Mouse (Mus musculus) CD4-positive, CD25-positive, alpha-beta regulatory T cell, adult 4 months (primary cell): Measurements from ENCODE around the gene Olfr91. TPM values are rescaled to one million over a fixed set of nuclear protein-coding genes. Genes with fewer than 3 reads are reported as not detected.
"Not testable (repeated sequence)": the region's sequence is repeated elsewhere in the genome, so short reads cannot be mapped to it uniquely, and the experiment has no call there.

Experiments
- ATAC-seq: one replicate; pipeline ENCODE4 v1.8.0; 2017
- polyA plus RNA-seq, 2 experiments: library from polyadenylated mRNA; unstranded; fragments of 100-300 nt; shearing (Covaris generic); gene quantifications; one replicate each; pipeline ENCODE4 v1.2.1; 2017

Olfr91 gene
- polyA plus RNA-seq: not detected

GRCm38 (mm10) chr17:37098178-37098577 lies at the start of gene Olfr91:
Gene Olfr91 (minus strand): TSS chr17:37098278.
- ATAC-seq: no peak

- not testable (repeated sequence) for ATAC-seq
These were observed 33.3 kb upstream of the Olfr91 start for GRCm38 (mm10) chr17:37131366-37131765.

- ATAC-seq: no peak
These were observed 21.9 kb upstream of the Olfr91 start, which contains the start of gene Olfr92 for GRCm38 (mm10) chr17:37119988-37120387. Gene Olfr92 (minus strand): TSS chr17:37120088.

- ATAC-seq: no peak
These were observed 4.8 kb downstream of the Olfr91 start for GRCm38 (mm10) chr17:37093289-37093688.

GRCm38 (mm10) chr17:37092198-37092597 lies 5.9 kb downstream of the Olfr91 start:
- ATAC-seq: no peak

- ATAC-seq: no peak
These were observed 9.7 kb downstream of the Olfr91 start, which contains the start of gene Olfr90 for GRCm38 (mm10) chr17:37088399-37088798. Gene Olfr90 (minus strand): TSS chr17:37088499.

- ATAC-seq: no peak
These were observed 12.5 kb downstream of the Olfr91 start for GRCm38 (mm10) chr17:37085545-37085944.

GRCm38 (mm10) chr17:37084632-37085031 lies 13.4 kb downstream of the Olfr91 start:
- ATAC-seq: no peak

- ATAC-seq: peak; percentile 86
These were observed 14.8 kb downstream of the Olfr91 start for GRCm38 (mm10) chr17:37083327-37083726.

- no peak for ATAC-seq
These were observed 16.4 kb downstream of the Olfr91 start for GRCm38 (mm10) chr17:37081659-37082058.

- ATAC-seq: no peak
These were observed 18.0 kb downstream of the Olfr91 start for GRCm38 (mm10) chr17:37080119-37080518.

- ATAC-seq: no peak
These were observed 19.1 kb downstream of the Olfr91 start for GRCm38 (mm10) chr17:37078990-37079389.

GRCm38 (mm10) chr17:37078193-37078592 lies 19.9 kb downstream of the Olfr91 start:
- ATAC-seq: no peak

- ATAC-seq: no peak
These were observed 22.3 kb downstream of the Olfr91 start for GRCm38 (mm10) chr17:37075766-37076165.

- ATAC-seq: no peak
These were observed 22.9 kb downstream of the Olfr91 start for GRCm38 (mm10) chr17:37075181-37075580.

GRCm38 (mm10) chr17:37072730-37073276 lies 25.3 kb downstream of the Olfr91 start:
- no peak for ATAC-seq

GRCm38 (mm10) chr17:37072080-37072729 lies 25.9 kb downstream of the Olfr91 start:
- ATAC-seq: no peak

- no peak for ATAC-seq
These were observed 28.0 kb downstream of the Olfr91 start for GRCm38 (mm10) chr17:37070121-37070520.

GRCm38 (mm10) chr17:37067861-37068260 lies 30.2 kb downstream of the Olfr91 start:
- no peak for ATAC-seq

GRCm38 (mm10) chr17:37065993-37066392 lies 32.1 kb downstream of the Olfr91 start:
- no peak for ATAC-seq

- no peak for ATAC-seq
These were observed 34.2 kb downstream of the Olfr91 start for GRCm38 (mm10) chr17:37063686-37064495.

GRCm38 (mm10) chr17:37063063-37063462 lies 35.0 kb downstream of the Olfr91 start:
- ATAC-seq: no peak

GRCm38 (mm10) chr17:37062101-37062641 lies 35.9 kb downstream of the Olfr91 start:
- no peak for ATAC-seq
